Mouse (Mus musculus) bone marrow, adult 2 months (tissue): ENCODE results near the gene Zfp775. TPM values are rescaled to one million over a fixed set of nuclear protein-coding genes. Genes with fewer than 3 reads are reported as not detected.
A peak's percentile ranks its signal among the peaks of the same experiment; 100 is the strongest.

Experiments used
- H3K27ac ChIP-seq: fragments of 200-500 bp; 2 replicates; pipeline ENCODE4 v1.5.1; 2012; ENCODE audit warnings: low read depth, mild to moderate bottlenecking, control low read depth, inconsistent platforms, low read length; ENCODE audit not compliant: control insufficient read depth, poor library complexity, insufficient read depth
- H3K4me1 ChIP-seq: fragments of 200-500 bp; 2 replicates; pipeline ENCODE4 v1.6.1; 2011; ENCODE audit warnings: low read length; ENCODE audit not compliant: control insufficient read depth, insufficient read depth
- H3K4me3 ChIP-seq: fragments of 200-500 bp; replicated peaks from 2 replicates; pipeline ENCODE3; 2011; ENCODE audit warnings: mild to moderate bottlenecking, low read depth, low read length, control low read depth; ENCODE audit not compliant: control insufficient read depth
- CTCF ChIP-seq: fragments of 200-500 bp; IDR thresholded peaks from 2 replicates; pipeline ENCODE4 v1.5.1; 2011; ENCODE audit warnings: low read length, control low read depth; ENCODE audit not compliant: control insufficient read depth, insufficient read depth
- POLR2A ChIP-seq: fragments of 200-500 bp; IDR thresholded peaks from 2 replicates; pipeline ENCODE4 v1.6.1; 2011; ENCODE audit warnings: low read depth, mild to moderate bottlenecking, control low read depth, low read length, borderline replicate concordance; ENCODE audit not compliant: control insufficient read depth
- WGBS: fragments of 180-500 bp; shearing (Covaris S2); methylation state at CpG from one replicate; pipeline ENCODE4 v1.1.7; 2018; 5-methylcytosine and 5-hydroxymethylcytosine counted together
- polyA plus RNA-seq: library from polyadenylated mRNA; stranded (reverse); fragments of >200 nt; gene quantifications from 2 replicates; pipeline ENCODE4 v1.2.4, GENCODE M21; 2011; ENCODE audit warnings: low replicate concordance; ENCODE audit not compliant: missing spikeins, insufficient read depth, insufficient read length

The Zfp775 gene
- polyA plus RNA-seq, 1 experiment = 1.1 TPM

GRCm38 (mm10) chr6:48595278-48595677 is 6.6 kb upstream of the Zfp775 start:
- no peaks in the 10 kb centered on the region; the same call in none of the 2 replicates for H3K4me1 ChIP-seq
- TF ChIP-seq POLR2A = no peak
- no peak for TF ChIP-seq CTCF
- no peak overlapping the region for H3K4me3 ChIP-seq
- no peak overlapping the region for H3K27ac ChIP-seq
- WGBS = 21% methylated on average over 1 of the region's 1 CpGs

DNA sequence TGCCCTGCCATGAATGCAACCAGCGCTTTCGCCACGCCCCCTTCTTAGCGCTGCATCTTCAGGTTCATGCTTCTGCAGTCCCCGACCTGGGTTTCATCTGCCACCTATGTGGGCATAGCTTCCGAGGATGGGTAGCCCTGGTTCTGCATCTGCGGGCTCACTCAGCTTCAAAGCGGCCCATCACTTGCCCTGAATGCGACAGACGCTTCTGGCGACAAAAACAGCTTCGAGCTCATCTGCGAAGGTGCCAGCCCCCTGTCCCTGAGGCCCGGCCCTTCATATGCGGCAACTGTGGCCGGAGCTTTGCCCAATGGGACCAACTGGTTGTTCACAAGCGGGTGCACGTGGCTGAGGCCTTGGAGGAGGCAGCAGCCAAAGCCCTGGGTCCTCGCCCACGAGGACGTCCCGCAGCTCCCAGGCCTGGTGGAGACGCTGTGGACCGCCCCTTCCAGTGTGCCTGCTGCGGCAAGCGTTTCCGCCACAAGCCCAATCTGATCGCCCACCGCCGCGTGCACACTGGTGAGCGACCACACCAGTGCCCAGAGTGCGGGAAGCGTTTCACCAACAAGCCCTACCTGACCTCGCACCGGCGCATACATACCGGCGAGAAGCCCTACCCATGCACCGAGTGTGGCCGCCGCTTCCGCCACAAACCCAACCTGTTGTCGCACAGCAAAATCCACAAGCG is 5.2 kb upstream of the Zfp775 start:
- H3K4me1 ChIP-seq = peaks cover 1% of the 10 kb centered on the region
- 92% methylated on average over 45 of the region's 45 CpGs for WGBS
- no peak for TF ChIP-seq POLR2A
- no peak for TF ChIP-seq CTCF

GRCm38 (mm10) chr6:48597233-48597625 is 4.6 kb upstream of the Zfp775 start:
- no peak overlapping the region for H3K27ac ChIP-seq
- 95% methylated on average over 27 of the region's 27 CpGs for WGBS
- peaks cover 1% of the 10 kb centered on the region for H3K4me1 ChIP-seq
- H3K4me3 ChIP-seq = no peak overlapping the region
- TF ChIP-seq POLR2A = no peak
- TF ChIP-seq CTCF = no peak

More for the DNA sequence above, 5.2 kb upstream of the Zfp775 start:
- H3K4me3 ChIP-seq = no peak overlapping the region
- H3K27ac ChIP-seq = no peak overlapping the region

DNA sequence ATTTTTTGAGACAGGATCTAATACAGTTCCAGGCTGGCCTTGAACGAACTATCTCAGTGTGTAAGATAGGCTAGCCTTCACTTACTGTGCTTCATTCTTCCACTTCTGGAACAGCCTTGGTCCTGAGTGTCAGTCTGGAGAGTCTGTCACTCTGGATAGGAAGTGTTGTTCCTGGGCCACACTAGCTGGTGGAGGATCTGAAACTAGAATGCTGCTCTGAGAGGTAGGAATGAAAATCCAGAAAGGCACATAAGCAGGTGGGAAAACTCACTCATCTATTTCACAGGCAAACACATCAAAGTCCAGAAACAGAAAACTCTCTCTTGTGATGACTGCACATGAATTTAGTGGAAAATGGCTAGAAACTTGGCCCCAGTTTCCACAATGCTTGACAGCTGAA is 1.3 kb upstream of the Zfp775 start:
- 75% methylated on average over 1 of the region's 1 CpGs for WGBS
- Histone ChIP-seq H3K4me1 (peaks cover 1% of the 10 kb centered on the region; the same call in 1 of the 2 replicates), H3K27ac (no peak overlapping the region), H3K4me3 (no peak overlapping the region)
- no peak for TF ChIP-seq POLR2A
- TF ChIP-seq CTCF = no peak

- no peak for TF ChIP-seq CTCF
- TF ChIP-seq POLR2A = no peak
- H3K27ac ChIP-seq = no peak overlapping the region
- H3K4me3 ChIP-seq = peak overlapping the region; percentile 81
- WGBS = 1% methylated on average over 28 of the region's 28 CpGs
- H3K4me1 ChIP-seq = peaks cover 1% of the 10 kb centered on the region; the same call in 1 of the 2 replicates
Observed at GRCm38 (mm10) chr6:48602080-48602741, 348 bp downstream of the Zfp775 start.

GRCm38 (mm10) chr6:48608124-48608523 is 6.3 kb downstream of the Zfp775 start:
- no peak overlapping the region for H3K4me3 ChIP-seq
- no peak for TF ChIP-seq POLR2A
- TF ChIP-seq CTCF = no peak
- 79% methylated on average over 2 of the region's 2 CpGs for WGBS
- no peaks in the 10 kb centered on the region for H3K4me1 ChIP-seq
- H3K27ac ChIP-seq = no peak overlapping the region

GRCm38 (mm10) chr6:48609512-48609911 is 7.6 kb downstream of the Zfp775 start:
- no peak overlapping the region for H3K4me3 ChIP-seq
- 42% methylated on average over 7 of the region's 7 CpGs for WGBS
- no peaks in the 10 kb centered on the region for H3K4me1 ChIP-seq
- no peak overlapping the region for H3K27ac ChIP-seq
- TF ChIP-seq CTCF (no peak), POLR2A (no peak)

GRCm38 (mm10) chr6:48610657-48611056 is 8.8 kb downstream of the Zfp775 start:
- TF ChIP-seq CTCF (no peak), POLR2A (no peak)
- whole genome bisulfite sequencing = 82% methylated on average over 3 of the region's 3 CpGs
- no peak overlapping the region for H3K4me3 ChIP-seq
- H3K27ac ChIP-seq = no peak overlapping the region
- H3K4me1 ChIP-seq = no peaks in the 10 kb centered on the region

- no peaks in the 10 kb centered on the region for H3K4me1 ChIP-seq
- no peak overlapping the region for H3K4me3 ChIP-seq
- 80% methylated on average over 4 of the region's 4 CpGs for WGBS
- TF ChIP-seq CTCF (no peak), POLR2A (no peak)
- no peak overlapping the region for H3K27ac ChIP-seq
Observed at GRCm38 (mm10) chr6:48613464-48613863, 11.6 kb downstream of the Zfp775 start.

DNA sequence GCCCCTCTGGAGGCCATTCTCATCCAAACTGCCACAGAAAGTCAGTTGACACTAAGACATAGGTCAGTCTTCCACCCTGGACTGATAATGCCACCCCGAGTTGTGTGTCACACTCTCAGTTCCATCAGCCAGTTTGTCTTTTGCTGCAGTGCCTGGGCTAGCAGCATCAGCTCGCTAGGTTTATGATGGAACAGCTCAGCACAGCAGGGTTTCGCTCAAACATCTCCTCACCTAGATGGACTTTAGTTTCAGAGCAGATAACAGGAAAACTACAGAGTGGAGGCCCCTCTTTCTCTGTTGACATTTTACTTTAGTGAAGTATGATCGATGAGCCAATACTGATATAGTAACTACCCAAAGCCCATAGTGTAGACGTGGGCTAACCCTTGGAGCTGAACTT is 12.9 kb downstream of the Zfp775 start:
- 84% methylated on average over 5 of the region's 5 CpGs for WGBS
- no peak for TF ChIP-seq CTCF
- H3K4me1 ChIP-seq = no peaks in the 10 kb centered on the region
- no peak overlapping the region for H3K27ac ChIP-seq
- no peak overlapping the region for H3K4me3 ChIP-seq
